Mouse (Mus musculus) adrenal gland, adult 2 months (tissue): ENCODE measurements at regions not wholly inside any gene's neighbourhood (a gene's known extent, or its start where the extent isn't known, plus 50 kb on each side); places are given as distances from the start of the nearest gene placed in this dataset.

Experiments
- DNase-seq: peaks from one replicate; pipeline ENCODE4 v3.0.0; 2021

DNA sequence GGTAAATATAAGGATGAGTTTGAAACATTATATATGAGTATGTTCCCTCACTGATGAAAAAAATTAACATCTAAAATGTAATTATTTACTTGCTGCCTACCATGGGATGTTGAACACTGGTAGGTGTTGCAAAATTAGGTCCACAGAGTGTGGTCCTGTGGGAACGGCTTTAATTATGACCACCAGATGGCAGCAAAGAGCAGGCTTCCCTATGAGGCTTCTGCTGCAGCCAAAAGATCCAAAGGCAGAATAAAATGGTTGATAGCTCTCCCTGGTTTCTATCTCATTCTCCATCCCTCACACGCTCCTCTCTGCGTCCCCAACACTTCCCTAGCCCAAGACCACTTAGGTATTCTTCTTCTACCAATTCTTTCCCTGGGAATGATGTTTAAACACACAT, 54.6 kb upstream of the Cit start:
- peak; percentile 53 for DNase-seq
